Mouse (Mus musculus) naive thymus-derived CD4-positive, alpha-beta T cell, adult 5 months (primary cell): ENCODE measurements around the gene Gm10778. TPM values are rescaled to one million over a fixed set of nuclear protein-coding genes. Genes with fewer than 3 reads are reported as not detected.

Experiments used
- polyA plus RNA-seq: library from polyadenylated mRNA; unstranded; fragments of 100-300 nt; shearing (Covaris generic); gene quantifications from one replicate; pipeline ENCODE4 v1.2.1, GENCODE M21; 2017

Gene Gm10778
- polyA plus RNA-seq, result 2.4 TPM

DNA sequence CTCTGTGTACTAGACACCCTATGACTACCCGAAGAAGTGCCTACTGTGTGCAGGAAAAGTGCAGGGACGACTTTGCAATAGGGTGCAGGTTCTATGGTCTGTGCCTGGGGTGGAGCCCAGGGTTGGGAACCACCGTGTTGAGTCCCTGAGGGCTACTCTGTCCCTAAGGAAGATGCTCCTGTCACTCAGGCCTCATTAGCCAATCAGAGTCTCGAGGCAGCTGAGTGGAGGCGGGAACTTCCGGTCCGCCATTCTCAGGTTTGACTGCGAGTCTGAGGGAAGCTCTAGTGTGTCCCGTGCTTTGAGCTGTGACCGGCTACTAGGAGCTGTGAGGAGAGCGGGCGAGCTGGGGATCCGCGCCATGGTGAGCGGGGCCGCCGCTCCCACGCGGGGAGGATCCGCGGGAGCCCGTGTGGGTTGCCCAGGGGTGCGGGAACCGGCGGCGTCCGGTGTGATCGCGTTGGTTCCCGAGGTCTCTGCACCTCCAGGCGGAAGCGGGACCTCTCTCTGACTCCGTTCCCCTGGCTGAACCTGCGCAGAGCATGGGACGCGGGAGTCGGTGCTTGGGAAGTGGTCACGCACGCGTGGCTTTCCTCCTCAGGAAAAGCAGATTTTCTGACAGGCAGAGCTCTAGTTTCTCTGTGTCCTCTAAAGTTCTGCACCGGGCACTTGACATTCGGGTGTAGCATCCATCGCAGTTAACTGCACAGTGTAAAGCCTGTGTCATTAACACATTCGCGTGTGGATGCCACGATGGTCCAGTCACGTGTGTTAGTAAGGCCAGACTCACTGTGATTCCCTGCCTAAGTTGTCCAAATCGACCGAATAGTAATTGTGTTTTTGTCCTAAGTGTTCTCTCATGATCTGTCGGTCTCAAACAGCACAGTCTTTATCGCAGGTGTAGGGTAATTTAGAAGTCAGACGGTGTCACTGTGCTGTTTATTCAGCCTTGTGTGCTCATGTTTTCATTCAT lies at the start of gene Gm10778:
TSS of gene Gm10778 (plus strand) at position 257 of the 973 bp plus-strand sequence.

DNA sequence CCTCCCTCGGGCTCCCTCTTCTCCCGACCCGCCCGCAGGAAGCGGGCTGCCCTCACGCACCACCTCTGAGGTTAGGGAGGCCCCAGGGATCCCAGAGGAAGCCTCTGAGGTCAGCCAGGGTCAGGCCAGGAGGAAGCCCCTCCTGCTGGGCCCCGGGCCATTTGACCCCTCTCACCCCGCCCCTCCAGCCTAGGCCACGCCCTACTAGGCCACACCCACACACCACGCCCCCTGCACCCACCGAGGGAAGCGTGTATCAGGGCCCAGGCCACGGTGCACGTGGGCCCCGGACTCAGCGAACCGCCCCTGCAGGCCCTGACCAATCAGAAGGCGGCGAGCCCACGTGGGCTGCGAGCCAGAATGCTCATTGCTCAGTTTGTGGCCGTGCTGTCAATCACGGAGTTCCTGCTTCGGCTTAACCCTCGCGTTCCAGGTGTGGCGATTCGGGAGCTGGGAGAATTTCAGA lies 48.1 kb upstream of the Gm10778 start, which contains the start of gene Tle6:
TSS of gene Tle6 (minus strand) at position 336 of the 466 bp plus-strand sequence.

DNA sequence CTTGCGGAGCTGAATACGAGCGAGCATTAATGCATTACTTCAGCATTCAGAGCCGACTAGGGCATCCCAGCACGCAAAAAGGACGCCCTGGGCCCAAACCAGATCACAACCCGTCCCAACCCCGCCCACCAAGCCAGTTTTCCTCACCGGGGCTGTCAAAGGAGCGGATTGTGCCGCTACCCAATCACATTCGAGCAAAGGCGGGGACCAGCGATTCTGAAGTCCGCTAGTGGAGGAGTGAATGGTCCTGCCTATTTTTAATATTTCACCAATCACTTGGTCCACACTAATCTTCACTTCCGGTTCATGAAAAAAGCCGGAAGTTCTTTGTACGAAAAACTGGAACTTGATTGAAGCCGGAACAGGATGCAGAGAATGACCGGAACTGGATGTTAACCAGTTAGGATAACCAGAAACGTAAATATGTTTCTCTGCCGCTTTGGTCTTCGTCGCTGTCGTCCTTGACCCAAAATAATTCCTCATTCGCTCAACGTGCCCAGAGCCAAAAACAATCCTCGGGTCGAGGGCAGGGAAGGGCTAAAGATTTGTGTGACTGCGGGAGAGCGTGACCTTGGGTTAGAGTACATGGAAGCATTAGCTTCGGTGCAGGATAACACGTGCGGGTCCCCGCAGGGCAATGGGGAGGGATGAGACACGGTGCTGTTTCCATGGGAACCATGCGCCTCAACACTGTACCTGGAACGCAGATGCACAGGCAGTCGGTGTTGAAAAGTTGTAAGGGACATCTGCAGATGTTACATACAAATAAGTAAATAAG lies 42.7 kb upstream of the Gm10778 start, which contains the start of gene BC025920:
TSS of gene BC025920 (plus strand) at position 297 of the 778 bp plus-strand sequence.

DNA sequence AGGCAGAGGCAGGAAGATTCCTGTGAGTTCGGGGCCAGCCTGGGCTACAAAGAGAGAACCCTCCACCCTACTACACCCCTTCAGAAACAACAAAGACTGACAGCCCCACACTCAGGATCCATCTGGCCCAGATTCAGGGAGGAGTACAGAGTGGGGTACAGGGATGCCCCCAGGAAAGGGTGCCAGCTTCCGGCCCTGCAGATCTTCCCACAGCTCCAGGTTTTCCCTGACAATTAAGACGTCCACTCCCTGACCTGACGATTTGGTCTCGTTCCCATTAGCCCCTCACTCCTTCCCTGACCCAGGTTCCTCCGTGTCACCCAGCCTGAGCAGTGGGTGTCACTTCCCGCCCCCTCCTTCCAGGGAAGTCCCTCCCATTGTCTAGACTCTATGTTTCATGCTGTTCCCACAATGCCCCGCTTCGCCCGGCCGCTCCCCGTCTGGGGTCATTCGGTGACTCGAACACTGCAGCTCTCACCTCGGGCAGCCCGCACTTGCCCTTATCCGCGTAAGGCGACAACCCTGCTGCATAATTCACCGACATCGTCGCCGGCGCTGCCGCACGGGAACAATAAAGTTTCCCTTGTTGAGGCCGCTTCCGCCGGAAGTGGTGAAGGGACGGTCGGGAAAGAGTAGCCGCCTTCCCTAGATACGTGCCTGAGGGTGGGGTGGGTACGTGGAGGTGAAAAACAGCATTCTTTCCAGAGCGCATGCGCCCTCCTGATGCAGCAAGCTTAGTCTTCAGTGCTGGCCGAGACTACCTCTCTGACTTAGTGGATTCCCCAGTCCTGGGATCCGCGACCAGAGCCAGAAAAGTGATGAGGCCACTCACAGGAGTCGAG lies 21.6 kb upstream of the Gm10778 start, which contains the start of gene Sirt6:
TSS of gene Sirt6 (minus strand) at position 804 of the 842 bp plus-strand sequence.

DNA sequence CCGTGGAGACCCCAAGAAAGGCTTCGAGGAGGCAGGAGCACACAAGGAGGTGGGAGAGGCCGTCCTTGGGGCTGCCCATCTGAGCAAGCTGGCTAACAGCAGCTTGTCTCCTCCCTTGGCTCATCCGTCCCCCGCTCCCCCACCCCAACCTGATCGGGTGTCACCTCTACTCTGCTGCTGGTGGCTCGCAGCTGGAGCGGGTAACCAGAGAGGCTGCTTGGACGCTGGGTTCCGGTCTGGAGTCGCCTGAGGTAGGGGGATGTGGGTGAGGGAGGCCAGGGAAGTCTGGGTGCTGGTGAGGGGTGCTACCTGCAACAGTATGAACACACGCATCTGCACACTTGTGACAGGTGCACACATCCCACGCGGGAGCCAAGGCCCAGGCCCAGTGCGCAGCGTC lies 20.5 kb upstream of the Gm10778 start, which contains the start of gene Ankrd24:
TSS of gene Ankrd24 (plus strand) at position 151 of the 400 bp plus-strand sequence.

DNA sequence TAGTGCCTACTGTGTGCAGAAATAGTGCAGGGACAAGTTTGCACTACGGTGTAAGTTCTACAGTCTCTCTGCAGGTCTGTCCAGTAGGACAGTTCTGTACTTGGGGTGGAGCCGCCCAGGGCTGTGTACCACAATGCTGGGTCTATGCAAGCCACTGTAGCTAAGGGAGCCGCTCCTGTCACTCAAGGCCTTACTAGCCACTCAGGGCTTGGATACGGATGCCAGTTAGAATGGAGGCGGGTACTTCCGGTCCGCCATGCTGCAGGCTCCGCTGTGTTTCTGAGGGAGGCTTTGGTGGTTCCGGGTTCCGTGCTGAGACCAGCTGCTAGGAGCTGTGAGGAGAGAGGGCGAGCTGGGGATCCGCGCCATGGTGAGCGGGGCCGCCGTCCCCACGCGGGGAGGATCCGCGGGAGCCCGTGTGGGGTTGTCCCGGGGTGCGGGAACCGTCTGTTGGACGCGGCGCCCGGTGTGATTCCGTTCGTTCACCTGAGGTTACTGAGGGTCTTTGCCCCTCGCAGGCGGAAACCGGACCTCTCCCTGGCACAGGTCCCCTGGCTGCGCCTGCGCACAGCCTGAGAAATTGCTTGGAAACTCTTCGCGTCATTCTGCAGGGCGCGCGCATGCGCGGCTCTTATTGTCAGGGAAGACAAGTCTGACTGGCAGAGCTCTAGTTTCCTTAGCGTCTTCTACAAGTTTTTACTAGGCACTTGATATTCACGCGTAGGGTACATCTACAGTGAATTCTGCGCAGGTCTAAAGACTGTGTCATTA lies 55.9 kb downstream of the Gm10778 start, which contains the start of gene Zfp433:
TSS of gene Zfp433 (plus strand) at position 295 of the 771 bp plus-strand sequence.

Other genes with a start within 250 kb of the Gm10778 start
- gene Nfic, start 193.4 kb upstream of the Gm10778 start, polyA plus RNA-seq, result 16.5 TPM
- gene Celf5, start 166.3 kb upstream of the Gm10778 start, polyA plus RNA-seq, result not detected
- 154 TPM for gene Ncln, start 152.7 kb upstream of the Gm10778 start, polyA plus RNA-seq
- gene S1pr4, start 148.9 kb upstream of the Gm10778 start, polyA plus RNA-seq, result 94.7 TPM
- 3.3 TPM for gene Gna15, start 124.8 kb upstream of the Gm10778 start, polyA plus RNA-seq
- 9.7 TPM for gene Gna11, start 103.9 kb upstream of the Gm10778 start, polyA plus RNA-seq
- 989 TPM for gene Aes, start 89.6 kb upstream of the Gm10778 start, polyA plus RNA-seq
- 0.93 TPM for gene Tle2, start 74.5 kb upstream of the Gm10778 start, polyA plus RNA-seq
- gene Tle6, start 48.0 kb upstream of the Gm10778 start, polyA plus RNA-seq, result 2.5 TPM
- gene BC025920, start 42.8 kb upstream of the Gm10778 start, polyA plus RNA-seq, result 1.6 TPM
- 10.4 TPM for gene Sirt6, start 21.3 kb upstream of the Gm10778 start, polyA plus RNA-seq
- 2.6 TPM for gene Ankrd24, start 20.5 kb upstream of the Gm10778 start, polyA plus RNA-seq
- gene Zfp433, start 55.8 kb downstream of the Gm10778 start, polyA plus RNA-seq, result 15.6 TPM
- 7.0 TPM for gene Gm3055, start 122.1 kb downstream of the Gm10778 start, polyA plus RNA-seq
- 3.2 TPM for gene Gm4767, start 163.1 kb downstream of the Gm10778 start, polyA plus RNA-seq
- gene Gm32687, start 214.9 kb downstream of the Gm10778 start, polyA plus RNA-seq, result 1.3 TPM